Mouse (Mus musculus) R1 (cell line): ENCODE measurements at regions not wholly inside any gene's neighbourhood (a gene's known extent, or its start where the extent isn't known, plus 50 kb on each side); places are given as distances from the start of the nearest gene placed in this dataset.

Experiments used
- DNase-seq: peaks from one replicate; pipeline ENCODE4 v3.0.0-alpha.2; 2018; ENCODE audit warnings: low read depth, low spot score

DNA sequence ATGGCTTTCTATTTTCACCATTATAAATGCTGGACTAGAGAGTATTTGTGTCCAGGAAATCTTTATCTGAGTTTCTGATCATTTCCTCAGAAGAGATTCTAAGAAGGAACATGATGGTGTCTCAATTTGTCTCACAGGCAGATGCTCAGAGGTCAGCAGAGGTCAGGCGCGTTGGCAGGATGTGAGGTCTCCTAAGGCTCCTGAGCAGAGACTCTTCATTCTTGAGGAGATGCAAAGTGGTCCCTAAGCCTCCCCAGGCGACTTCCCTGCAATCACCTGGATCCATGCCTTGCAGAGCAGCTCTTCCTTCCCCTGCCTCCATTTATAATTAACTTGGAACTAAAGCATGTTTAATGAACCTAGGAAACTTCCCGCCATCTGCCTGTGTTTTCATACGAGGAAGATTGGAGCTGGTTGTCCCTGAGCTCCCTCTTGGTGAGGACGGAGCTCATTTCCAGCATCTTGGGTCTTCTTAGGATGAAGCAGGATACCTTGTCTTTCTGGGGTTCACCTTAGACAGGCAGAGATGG lies 71.8 kb downstream of the Arf2 start:
- DNase-seq: no peak

DNA sequence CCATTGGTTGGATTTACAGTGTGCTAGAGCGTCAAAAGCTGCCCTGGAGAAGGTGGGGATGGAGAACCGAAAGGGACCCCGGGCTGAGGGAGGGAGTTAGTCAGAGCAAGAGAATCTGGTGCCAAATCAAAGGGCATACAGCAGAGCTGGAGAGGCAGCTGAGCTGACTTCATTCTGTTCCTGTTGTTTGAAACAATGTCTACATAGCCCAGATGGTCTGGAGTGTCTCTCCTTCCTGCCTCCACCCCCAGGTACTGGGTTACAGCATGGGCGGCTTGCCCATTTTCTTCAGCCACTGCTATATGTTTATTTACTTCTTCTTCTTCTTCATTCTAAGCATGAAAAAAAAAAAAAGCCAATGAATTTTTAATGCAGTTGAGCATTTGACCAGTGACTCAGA lies 78.7 kb downstream of the Arf2 start:
- no peak for DNase-seq

DNA sequence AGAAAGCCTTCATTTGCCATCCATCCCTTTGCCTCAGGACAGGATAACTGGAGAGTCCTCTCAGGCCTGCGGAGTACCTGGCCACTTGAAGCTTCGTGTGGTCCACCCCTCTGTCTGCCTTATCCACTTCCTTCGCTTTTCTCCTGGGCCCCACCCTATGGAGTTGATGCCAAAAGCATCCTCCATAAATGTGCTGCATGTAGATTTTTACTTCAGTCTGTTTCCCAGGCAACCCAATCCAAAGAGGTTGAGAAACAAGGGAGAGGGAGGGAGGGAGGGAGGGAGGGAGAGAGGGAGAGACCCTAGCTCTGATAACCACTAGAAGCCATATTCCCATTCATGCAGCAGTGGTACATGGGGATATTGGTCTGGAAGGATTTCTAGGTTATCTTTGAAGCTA lies 80.7 kb upstream of the Crhr1 start:
- no peak for DNase-seq

DNA sequence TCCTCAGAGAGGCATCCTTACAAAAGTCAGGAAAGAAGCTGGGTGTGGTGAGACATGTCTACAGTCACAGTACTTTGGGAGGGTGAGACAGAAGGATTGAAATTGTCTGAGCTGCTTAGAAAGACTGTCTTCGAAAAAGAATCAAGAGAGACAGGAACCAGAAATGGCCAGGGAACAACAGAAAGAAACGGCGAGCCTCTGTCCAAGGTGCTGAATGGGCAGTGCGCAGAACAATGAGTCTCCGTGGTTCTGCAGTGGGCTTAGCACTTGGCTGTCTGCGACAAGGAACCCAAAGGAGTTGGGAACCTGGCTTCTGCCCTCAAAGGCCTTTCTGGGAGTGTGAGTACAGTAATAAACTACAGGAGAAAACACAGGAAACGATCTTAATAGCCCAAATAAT lies 79.4 kb upstream of the Crhr1 start:
- DNase-seq: peak; percentile 64

DNA sequence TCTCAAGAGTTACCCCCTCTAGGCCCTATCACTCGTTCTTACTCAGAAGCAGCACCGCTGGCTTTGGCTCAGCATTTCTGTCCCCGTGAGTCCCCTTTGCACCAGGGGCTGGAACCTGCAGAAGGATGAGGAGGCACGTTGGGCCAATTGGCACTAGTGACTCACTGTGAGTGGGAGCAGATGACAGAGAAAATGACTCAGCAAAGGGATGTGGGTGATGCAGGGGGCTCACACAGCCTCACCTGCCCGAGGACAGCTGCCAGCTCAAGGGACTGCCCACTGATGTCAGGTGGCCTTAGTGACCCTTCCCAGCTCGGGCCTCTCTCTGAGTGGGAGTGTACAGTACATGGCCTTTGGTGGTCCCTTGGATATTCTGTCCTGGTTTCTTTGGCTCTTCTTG lies 76.7 kb upstream of the Crhr1 start:
- DNase-seq: no peak

DNA sequence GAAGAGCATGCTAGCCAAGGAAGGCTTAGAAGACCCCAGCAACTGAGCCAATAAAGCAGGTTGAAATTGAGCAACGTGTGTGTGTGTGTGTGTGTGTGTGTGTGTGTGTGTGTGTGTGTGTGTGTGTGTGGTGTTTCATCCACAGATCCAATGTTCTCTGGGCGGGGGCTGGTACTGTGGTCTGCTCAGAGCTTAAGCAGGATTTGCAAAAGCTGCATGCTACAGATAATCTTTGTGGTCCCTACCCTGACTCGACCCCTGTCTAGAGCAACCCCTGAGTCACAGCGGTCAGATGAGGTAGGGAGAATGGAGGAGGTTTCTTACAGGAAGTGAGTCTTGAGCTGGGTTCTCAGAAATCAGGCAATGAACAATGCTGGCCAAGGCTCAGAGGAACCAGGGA lies 75.6 kb upstream of the Crhr1 start:
- no peak for DNase-seq

DNA sequence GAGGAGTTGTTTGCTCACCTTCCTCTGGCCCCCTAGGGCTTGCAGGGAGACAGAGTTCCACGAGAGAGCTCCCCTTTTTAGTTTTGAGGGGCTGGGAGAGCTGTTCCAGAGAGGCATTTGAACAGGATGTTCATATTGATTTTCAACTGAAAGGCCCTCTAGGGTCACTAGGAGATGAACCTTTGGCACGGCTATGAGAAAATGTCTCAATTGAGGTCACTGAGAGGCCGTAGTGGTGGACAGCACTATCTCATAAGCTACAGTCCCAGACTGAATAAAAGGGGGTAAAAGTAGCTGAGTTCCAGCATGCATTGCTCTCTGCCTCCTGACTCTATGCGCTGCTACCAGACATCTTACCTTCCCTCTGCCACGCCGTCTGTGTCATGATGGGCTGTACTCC lies 74.1 kb upstream of the Crhr1 start:
- no peak for DNase-seq

DNA sequence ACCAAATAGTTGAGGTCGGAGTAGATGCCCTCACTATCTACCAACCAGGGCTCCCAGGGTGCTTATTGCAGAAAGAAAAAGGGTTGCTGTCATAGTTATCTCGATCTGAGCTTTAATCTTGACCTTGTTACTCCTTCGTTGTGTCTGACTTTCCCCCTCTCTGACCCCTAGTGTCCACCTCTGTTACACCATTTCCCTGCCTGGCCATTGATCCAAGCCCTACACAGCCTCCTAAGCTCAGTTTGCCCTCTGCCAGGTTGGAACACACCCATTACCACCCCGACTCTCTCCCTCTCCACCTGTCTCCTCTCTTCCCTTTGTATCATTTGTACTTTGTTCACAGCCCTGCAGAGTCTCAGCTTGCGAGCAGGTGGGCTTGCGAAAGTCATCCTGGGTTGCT lies 73.6 kb upstream of the Crhr1 start:
- DNase-seq: no peak

DNA sequence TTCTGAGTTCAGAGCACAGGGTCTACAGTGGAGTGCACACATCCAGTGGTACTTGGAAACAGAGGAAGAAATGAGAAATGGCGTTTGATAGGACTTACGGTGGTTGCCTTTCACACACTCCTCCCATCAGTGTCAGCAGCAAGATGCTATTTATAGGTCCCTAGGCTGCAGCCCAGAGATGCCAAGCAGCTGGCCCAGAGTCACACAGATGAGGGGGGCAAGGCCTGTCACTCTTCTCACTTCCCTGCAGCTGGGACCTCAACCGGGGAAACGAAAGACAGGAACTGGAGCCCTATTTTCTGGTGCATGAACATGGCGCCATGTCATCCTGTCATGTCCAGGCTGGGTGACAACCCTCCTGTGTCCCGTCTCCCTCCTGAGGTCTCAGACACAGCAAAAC lies 71.3 kb upstream of the Crhr1 start:
- no peak for DNase-seq

DNA sequence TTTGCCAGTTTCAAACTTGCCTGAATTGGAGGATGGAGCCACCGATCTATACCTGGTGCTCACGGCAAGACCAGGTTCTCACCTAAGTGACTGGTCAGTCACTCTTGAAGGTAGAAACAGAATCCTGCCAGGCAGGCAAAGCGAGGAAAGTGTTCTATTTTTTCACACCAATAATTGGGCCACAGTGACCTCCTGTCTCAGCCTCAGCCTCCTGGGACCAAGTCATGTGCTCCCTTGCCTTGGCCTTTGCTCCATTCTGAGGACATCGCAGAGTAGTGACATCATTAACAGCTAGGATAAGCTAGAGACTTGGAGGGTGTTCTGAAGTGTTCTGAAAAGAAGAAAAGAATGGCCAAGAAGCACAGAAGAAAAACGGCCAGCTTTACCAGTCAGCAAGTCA lies 67.5 kb upstream of the Crhr1 start:
- DNase-seq: no peak

DNA sequence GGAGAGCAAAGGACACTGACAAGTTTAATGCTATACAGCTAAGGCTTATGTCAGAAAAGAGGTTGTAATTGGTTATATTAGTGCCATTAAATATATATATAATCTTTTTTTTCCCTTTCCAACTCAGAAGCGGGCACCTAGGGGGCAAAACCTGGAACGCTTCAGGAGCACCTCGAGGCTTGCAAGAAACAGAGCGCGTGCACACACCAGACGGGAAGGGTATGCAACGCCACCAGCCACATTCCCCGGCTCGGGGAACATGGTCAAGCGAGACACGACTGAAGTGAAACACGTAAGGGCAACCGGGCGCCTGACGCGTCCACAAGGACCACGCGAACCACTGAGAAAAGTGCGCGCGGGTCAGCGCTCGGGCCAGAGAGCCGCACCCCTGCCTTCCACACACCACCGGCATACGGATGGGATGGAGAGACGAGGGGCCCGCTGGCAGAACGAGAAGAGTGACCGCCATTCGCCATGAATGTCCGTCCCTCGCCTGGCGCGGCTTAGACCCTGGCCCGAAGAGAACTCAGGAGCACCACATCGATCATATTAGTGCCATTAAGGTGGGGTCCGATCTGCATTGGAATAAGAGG lies 60.0 kb upstream of the Crhr1 start:
- no peak for DNase-seq

DNA sequence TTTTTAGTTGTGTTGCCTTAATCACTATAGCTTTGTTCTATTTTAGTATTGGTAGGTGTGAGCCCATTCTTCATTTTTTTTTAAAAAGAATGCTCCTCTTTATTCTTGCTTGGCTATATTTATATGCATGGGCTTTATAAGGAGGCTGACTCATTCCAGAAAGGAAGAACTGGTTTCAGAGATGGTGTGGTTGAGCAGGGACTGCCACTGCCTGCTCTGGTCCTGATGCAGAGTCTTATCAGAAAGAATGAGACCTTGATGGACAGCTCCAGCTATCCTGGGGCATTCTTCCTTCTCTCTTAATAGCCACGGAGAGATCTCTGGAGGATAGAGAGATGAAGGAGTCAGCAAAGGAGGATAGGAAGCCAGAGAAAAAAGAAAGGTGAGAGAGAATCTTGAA lies 57.9 kb upstream of the Crhr1 start:
- no peak for DNase-seq

DNA sequence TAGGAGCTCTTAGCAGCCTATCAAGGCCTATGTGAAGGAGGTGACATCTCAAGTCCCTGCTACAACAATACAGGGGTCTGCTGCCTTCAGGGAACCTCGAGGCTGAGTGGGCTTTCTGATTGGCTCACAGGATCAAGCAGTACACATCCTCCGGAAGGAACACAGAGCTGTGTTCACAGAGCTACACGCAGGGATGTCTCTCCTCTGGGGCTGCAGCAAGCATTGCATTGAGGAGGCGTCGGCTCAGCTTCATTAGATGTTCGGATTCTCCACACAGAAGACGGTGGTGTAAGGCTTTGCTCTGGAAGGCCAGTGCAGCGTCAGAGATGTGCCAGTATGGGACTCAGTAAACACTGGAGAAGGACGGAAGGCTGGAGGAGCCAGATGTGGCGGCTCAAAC lies 57.3 kb upstream of the Crhr1 start:
- no peak for DNase-seq

DNA sequence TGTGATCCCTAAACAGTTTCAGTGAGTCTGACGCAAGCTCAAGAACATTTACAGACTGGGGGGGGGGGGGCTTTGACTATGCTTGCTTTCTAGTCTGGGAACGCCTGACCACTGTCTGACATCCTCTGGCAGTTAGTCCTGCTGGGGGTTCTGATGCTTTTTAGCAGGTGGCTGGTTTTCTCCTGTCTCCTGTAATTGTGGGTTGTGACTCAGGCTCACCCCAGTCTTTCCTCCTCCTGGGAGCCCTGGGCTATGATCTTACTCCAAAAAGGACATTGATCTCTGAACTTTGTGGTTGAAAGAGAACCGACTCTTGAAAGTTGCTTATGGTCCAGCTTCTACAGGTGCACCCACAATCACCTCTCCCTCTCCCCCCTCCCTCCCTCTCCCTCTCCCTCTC lies 50.6 kb upstream of the Crhr1 start:
- DNase-seq: no peak
